Mouse (Mus musculus) layer of hippocampus, adult 2 months (tissue): ENCODE measurements at regions not wholly inside any gene's neighbourhood (a gene's known extent, or its start where the extent isn't known, plus 50 kb on each side); places are given as distances from the start of the nearest gene placed in this dataset.
A peak's percentile ranks its signal among the peaks of the same experiment; 100 is the strongest.

Source experiments
- DNase-seq, 2 experiments: peaks; one replicate each; pipeline ENCODE4 v3.0.0; 2022; ENCODE audit warnings: low spot score in 2 of 2
- H3K27ac ChIP-seq: fragments of 200-600 bp; 2 replicates; pipeline ENCODE4 v1.8.1; 2022
- H3K4me3 ChIP-seq: fragments of 200-600 bp; 2 replicates; pipeline ENCODE4 v1.8.1; 2022; ENCODE audit warnings: mild to moderate bottlenecking
- CTCF ChIP-seq: fragments of 200-600 bp; conservative IDR thresholded peaks from 2 replicates; pipeline ENCODE4 v1.8.1; 2022; ENCODE audit warnings: antibody characterized with exemption, mild to moderate bottlenecking, moderate library complexity

- Histone ChIP-seq H3K4me3 (no peak overlapping the region), H3K27ac (no peak overlapping the region)
- no peak for DNase-seq
- no peak for TF ChIP-seq CTCF
Observed at GRCm38 (mm10) chr16:76232680-76233079, 140.9 kb downstream of the Nrip1 start.

- TF ChIP-seq CTCF: no peak
- DNase-seq: no peak
- no peak overlapping the region for H3K4me3 ChIP-seq
- H3K27ac ChIP-seq: no peak overlapping the region
Observed at GRCm38 (mm10) chr16:76232174-76232573, 141.5 kb downstream of the Nrip1 start.

GRCm38 (mm10) chr16:76230516-76231302 is 142.9 kb downstream of the Nrip1 start:
- Histone ChIP-seq H3K4me3 (no peak overlapping the region), H3K27ac (no peak overlapping the region)
- TF ChIP-seq CTCF: no peak
- no peak for DNase-seq

GRCm38 (mm10) chr16:76228451-76228850 is 145.2 kb downstream of the Nrip1 start:
- no peak for TF ChIP-seq CTCF
- H3K4me3 ChIP-seq: no peak overlapping the region
- no peak for DNase-seq
- H3K27ac ChIP-seq: no peak overlapping the region

- H3K27ac ChIP-seq: 0 out of 2 replicates have a peak overlapping the region, but pooled peaks have one; percentile 19
- no peak overlapping the region for H3K4me3 ChIP-seq
- DNase-seq: no peak
- TF ChIP-seq CTCF: no peak
Observed at GRCm38 (mm10) chr16:76226446-76226845, 147.2 kb downstream of the Nrip1 start.

GRCm38 (mm10) chr16:76225587-76226226 is 147.9 kb downstream of the Nrip1 start:
- Histone ChIP-seq H3K27ac (no peak overlapping the region), H3K4me3 (no peak overlapping the region)
- TF ChIP-seq CTCF: no peak
- no peak for DNase-seq

GRCm38 (mm10) chr16:76224901-76225586 is 148.6 kb downstream of the Nrip1 start:
- H3K4me3 ChIP-seq: no peak overlapping the region
- DNase-seq: no peak
- no peak for TF ChIP-seq CTCF
- H3K27ac ChIP-seq: no peak overlapping the region

- Histone ChIP-seq H3K4me3 (no peak overlapping the region), H3K27ac (no peak overlapping the region)
- TF ChIP-seq CTCF: no peak
- DNase-seq: no peak
Observed at GRCm38 (mm10) chr16:76223716-76224115, 149.9 kb downstream of the Nrip1 start.

GRCm38 (mm10) chr16:76222960-76223359 is 150.7 kb downstream of the Nrip1 start:
- Histone ChIP-seq H3K27ac (no peak overlapping the region), H3K4me3 (no peak overlapping the region)
- no peak for DNase-seq
- TF ChIP-seq CTCF: no peak

- H3K27ac ChIP-seq: no peak overlapping the region
- TF ChIP-seq CTCF: no peak
- H3K4me3 ChIP-seq: no peak overlapping the region
- DNase-seq: no peak
Observed at GRCm38 (mm10) chr16:76220466-76220865, 153.2 kb downstream of the Nrip1 start.

- no peak for DNase-seq
- Histone ChIP-seq H3K4me3 (no peak overlapping the region), H3K27ac (no peak overlapping the region)
- no peak for TF ChIP-seq CTCF
Observed at GRCm38 (mm10) chr16:76219233-76219632, 154.4 kb downstream of the Nrip1 start.

GRCm38 (mm10) chr16:76218310-76219170 is 155.1 kb downstream of the Nrip1 start:
- Histone ChIP-seq H3K4me3 (no peak overlapping the region), H3K27ac (no peak overlapping the region)
- TF ChIP-seq CTCF: no peak
- DNase-seq: no peak
